Mouse (Mus musculus) megakaryocyte, embryonic 14.5 days (primary cell): ENCODE results near the gene Lonp2. TPM values are rescaled to one million over a fixed set of nuclear protein-coding genes. Genes with fewer than 3 reads are reported as not detected.

ENCODE experiments used
- H3K27me3 ChIP-seq: replicated peaks from 2 replicates; pipeline ENCODE3; 2012; ENCODE audit warnings: inconsistent platforms
- H3K36me3 ChIP-seq: replicated peaks from 2 replicates; pipeline ENCODE3; 2012; ENCODE audit warnings: low read length, inconsistent platforms, mixed read lengths
- H3K4me1 ChIP-seq: 2 replicates; pipeline ENCODE4 v1.6.1; 2012; ENCODE audit warnings: inconsistent platforms
- H3K4me3 ChIP-seq: replicated peaks from 2 replicates; pipeline ENCODE3; 2012; ENCODE audit warnings: moderate library complexity, mild to moderate bottlenecking, inconsistent platforms
- H3K9me3 ChIP-seq: 2 replicates; pipeline ENCODE4 v1.6.1; 2012; ENCODE audit warnings: inconsistent platforms
- FLI1 ChIP-seq: IDR thresholded peaks from 2 replicates; pipeline ENCODE4 v1.6.1; 2012; ENCODE audit warnings: low read length, inconsistent platforms, mixed read lengths
- GATA1 ChIP-seq: IDR thresholded peaks from 3 replicates; pipeline ENCODE4 v1.6.1; 2012; ENCODE audit warnings: mixed read lengths, low read length, inconsistent platforms, borderline replicate concordance
- polyA plus RNA-seq: library from polyadenylated mRNA; stranded (reverse); fragments of >175 nt; gene quantifications from 2 replicates; pipeline ENCODE4 v1.2.3, GENCODE M21; 2012; ENCODE audit warnings: low replicate concordance; ENCODE audit not compliant: insufficient read depth

The Lonp2 gene
- polyA plus RNA-seq, 1 experiment, result 14.9 TPM

GRCm38 (mm10) chr8:86699471-86699870, 75.6 kb downstream of the Lonp2 start:
- peaks cover 80% of the 10 kb centered on the region for H3K36me3 ChIP-seq
- no peak overlapping the region for H3K4me3 ChIP-seq
- H3K4me1 ChIP-seq, result peaks cover 19% of the 10 kb centered on the region

GRCm38 (mm10) chr8:86702453-86702852, 78.6 kb downstream of the Lonp2 start:
- Histone ChIP-seq H3K4me1 (peaks cover 17% of the 10 kb centered on the region), H3K27me3 (no peaks in the 10 kb centered on the region), H3K4me3 (no peak overlapping the region), H3K9me3 (no peaks in the 10 kb centered on the region), H3K36me3 (peaks cover 77% of the 10 kb centered on the region)
- TF ChIP-seq FLI1 (no peak), GATA1 (no peak)

More at GRCm38 (mm10) chr8:86699471-86699870, 75.6 kb downstream of the Lonp2 start:
- H3K27me3 ChIP-seq, result no peaks in the 10 kb centered on the region
- TF ChIP-seq GATA1 (no peak), FLI1 (no peak)
- no peaks in the 10 kb centered on the region for H3K9me3 ChIP-seq

GRCm38 (mm10) chr8:86705317-86705716, 81.5 kb downstream of the Lonp2 start:
- TF ChIP-seq GATA1 (no peak), FLI1 (no peak)
- Histone ChIP-seq H3K36me3 (peaks cover 81% of the 10 kb centered on the region), H3K4me3 (no peak overlapping the region), H3K9me3 (no peaks in the 10 kb centered on the region), H3K4me1 (peaks cover 23% of the 10 kb centered on the region), H3K27me3 (no peaks in the 10 kb centered on the region)

- no peaks in the 10 kb centered on the region for H3K27me3 ChIP-seq
- H3K9me3 ChIP-seq, result no peaks in the 10 kb centered on the region
- H3K36me3 ChIP-seq, result peaks cover 88% of the 10 kb centered on the region
- no peak overlapping the region for H3K4me3 ChIP-seq
- no peak for TF ChIP-seq FLI1
- no peak for TF ChIP-seq GATA1
- H3K4me1 ChIP-seq, result peaks cover 23% of the 10 kb centered on the region
These were observed 82.9 kb downstream of the Lonp2 start for GRCm38 (mm10) chr8:86706756-86707155.

- Histone ChIP-seq H3K27me3 (no peaks in the 10 kb centered on the region), H3K4me3 (no peak overlapping the region), H3K36me3 (peaks cover 90% of the 10 kb centered on the region), H3K4me1 (peaks cover 23% of the 10 kb centered on the region), H3K9me3 (no peaks in the 10 kb centered on the region)
- TF ChIP-seq GATA1 (no peak), FLI1 (no peak)
These were observed 84.0 kb downstream of the Lonp2 start for GRCm38 (mm10) chr8:86707873-86708272.

GRCm38 (mm10) chr8:86712594-86712993, 88.8 kb downstream of the Lonp2 start:
- H3K4me3 ChIP-seq, result no peak overlapping the region
- H3K9me3 ChIP-seq, result no peaks in the 10 kb centered on the region
- no peaks in the 10 kb centered on the region for H3K27me3 ChIP-seq
- H3K4me1 ChIP-seq, result peaks cover 11% of the 10 kb centered on the region
- H3K36me3 ChIP-seq, result peaks cover 98% of the 10 kb centered on the region
- no peak for TF ChIP-seq GATA1
- TF ChIP-seq FLI1, result no peak

- TF ChIP-seq FLI1 (no peak), GATA1 (no peak)
- H3K9me3 ChIP-seq, result no peaks in the 10 kb centered on the region
- H3K4me1 ChIP-seq, result 0 out of 2 replicates have a peak, but pooled peaks cover under 1% of the 10 kb centered on the region
- H3K36me3 ChIP-seq, result peaks cover 98% of the 10 kb centered on the region
- H3K4me3 ChIP-seq, result no peak overlapping the region
- no peaks in the 10 kb centered on the region for H3K27me3 ChIP-seq
These were observed 89.8 kb downstream of the Lonp2 start for GRCm38 (mm10) chr8:86713407-86714188.

- Histone ChIP-seq H3K27me3 (no peaks in the 10 kb centered on the region), H3K36me3 (peaks cover 91% of the 10 kb centered on the region), H3K9me3 (no peaks in the 10 kb centered on the region), H3K4me3 (no peak overlapping the region), H3K4me1 (peaks cover 16% of the 10 kb centered on the region; the same call in 1 of the 2 replicates)
- TF ChIP-seq FLI1 (no peak), GATA1 (no peak)
These were observed 94.6 kb downstream of the Lonp2 start for GRCm38 (mm10) chr8:86718332-86718994.

GRCm38 (mm10) chr8:86719368-86719767, 95.5 kb downstream of the Lonp2 start:
- TF ChIP-seq GATA1 (no peak), FLI1 (no peak)
- Histone ChIP-seq H3K4me1 (peaks cover 16% of the 10 kb centered on the region; the same call in 1 of the 2 replicates), H3K36me3 (peaks cover 87% of the 10 kb centered on the region), H3K27me3 (no peaks in the 10 kb centered on the region), H3K4me3 (no peak overlapping the region), H3K9me3 (no peaks in the 10 kb centered on the region)
